Mouse (Mus musculus): Measurements from ENCODE around the gene Iqsec1. TPM values are rescaled to one million over a fixed set of nuclear protein-coding genes. Genes with fewer than 3 reads are reported as not detected.

Gene Iqsec1
- polyA plus RNA-seq, 1 experiment, result 41.7 TPM

DNA sequence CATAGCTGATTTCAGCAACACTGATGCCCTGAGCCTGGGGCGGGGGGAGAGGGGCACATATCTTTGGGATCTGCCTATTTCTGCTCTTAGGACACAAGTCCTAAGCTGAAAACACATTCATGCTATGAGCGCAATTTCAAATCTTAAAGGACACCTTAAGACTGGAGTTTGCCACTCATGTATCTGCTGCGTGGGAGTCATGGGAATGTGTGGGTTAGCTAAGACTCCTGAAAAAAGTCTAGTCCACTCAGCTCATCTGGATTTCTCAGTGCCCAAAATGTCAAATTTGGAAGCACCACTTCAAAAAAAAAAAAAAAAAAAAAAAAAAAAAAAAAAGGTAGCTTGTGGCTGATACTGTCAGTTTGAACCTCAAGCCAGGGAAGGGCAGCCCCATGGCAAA, 63.7 kb downstream of the Iqsec1 start:
- TF ChIP-seq EP300 (IDR thresholded peaks at IDR 0.05; ENCODE audit: insufficient read depth, low read depth, low read length), result no peak
- TF ChIP-seq POLR2A (IDR thresholded peaks at IDR 0.05; ENCODE audit: insufficient read depth, low read length), result no peak
- H3K4me1 ChIP-seq (ENCODE audit: control insufficient read depth, insufficient read depth, low read length), result no peaks in the 10 kb centered on the region
- no peak overlapping the region for H3K9ac ChIP-seq (ENCODE audit: low read depth, poor library complexity, severe bottlenecking)
- H3K36me3 ChIP-seq (ENCODE audit: control insufficient read depth, insufficient read depth, low read length, poor library complexity, severe bottlenecking), result no peaks in the 10 kb centered on the region
- H3K27me3 ChIP-seq (ENCODE audit: control insufficient read depth, insufficient read depth, low read length, poor library complexity, severe bottlenecking), result no peaks in the 10 kb centered on the region
- H3K9me3 ChIP-seq (replicated peaks; ENCODE audit: control insufficient read depth, insufficient read depth, low read length, poor library complexity, severe bottlenecking), result no peaks in the 10 kb centered on the region
- H3K27ac ChIP-seq (ENCODE audit: insufficient read depth, low read length), result no peak overlapping the region
- no peak overlapping the region for H3K4me3 ChIP-seq (ENCODE audit: low read depth, low read length)

DNA sequence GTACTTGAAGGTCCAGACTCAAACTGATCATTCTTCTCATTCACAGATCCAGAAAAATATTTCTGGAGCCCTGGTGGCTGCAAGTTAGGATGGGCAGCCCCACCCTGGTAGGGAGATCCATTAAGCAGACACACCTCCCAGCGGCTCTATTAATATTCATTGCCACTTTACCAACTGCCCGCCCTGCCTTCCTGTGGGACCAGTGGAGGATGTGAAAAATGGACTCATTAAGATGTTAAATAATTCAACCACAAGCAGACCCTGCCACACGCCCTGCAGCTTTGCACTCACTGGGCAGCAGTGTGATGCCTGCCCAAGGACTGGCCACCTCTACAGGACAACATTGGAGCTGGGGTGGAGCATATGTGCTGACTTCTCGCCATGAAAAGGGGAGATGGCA, 64.1 kb downstream of the Iqsec1 start:
- Histone ChIP-seq H3K9me3 (replicated peaks; ENCODE audit: control insufficient read depth, insufficient read depth, low read length, poor library complexity, severe bottlenecking) (no peaks in the 10 kb centered on the region), H3K27me3 (ENCODE audit: control insufficient read depth, insufficient read depth, low read length, poor library complexity, severe bottlenecking) (no peaks in the 10 kb centered on the region), H3K9ac (ENCODE audit: low read depth, poor library complexity, severe bottlenecking) (no peak overlapping the region), H3K4me1 (ENCODE audit: control insufficient read depth, insufficient read depth, low read length) (no peaks in the 10 kb centered on the region), H3K27ac (ENCODE audit: insufficient read depth, low read length) (no peak overlapping the region), H3K36me3 (ENCODE audit: control insufficient read depth, insufficient read depth, low read length, poor library complexity, severe bottlenecking) (no peaks in the 10 kb centered on the region), H3K4me3 (ENCODE audit: low read depth, low read length) (no peak overlapping the region)
- TF ChIP-seq EP300 (IDR thresholded peaks at IDR 0.05; ENCODE audit: insufficient read depth, low read depth, low read length) (no peak), POLR2A (IDR thresholded peaks at IDR 0.05; ENCODE audit: insufficient read depth, low read length) (no peak)

DNA sequence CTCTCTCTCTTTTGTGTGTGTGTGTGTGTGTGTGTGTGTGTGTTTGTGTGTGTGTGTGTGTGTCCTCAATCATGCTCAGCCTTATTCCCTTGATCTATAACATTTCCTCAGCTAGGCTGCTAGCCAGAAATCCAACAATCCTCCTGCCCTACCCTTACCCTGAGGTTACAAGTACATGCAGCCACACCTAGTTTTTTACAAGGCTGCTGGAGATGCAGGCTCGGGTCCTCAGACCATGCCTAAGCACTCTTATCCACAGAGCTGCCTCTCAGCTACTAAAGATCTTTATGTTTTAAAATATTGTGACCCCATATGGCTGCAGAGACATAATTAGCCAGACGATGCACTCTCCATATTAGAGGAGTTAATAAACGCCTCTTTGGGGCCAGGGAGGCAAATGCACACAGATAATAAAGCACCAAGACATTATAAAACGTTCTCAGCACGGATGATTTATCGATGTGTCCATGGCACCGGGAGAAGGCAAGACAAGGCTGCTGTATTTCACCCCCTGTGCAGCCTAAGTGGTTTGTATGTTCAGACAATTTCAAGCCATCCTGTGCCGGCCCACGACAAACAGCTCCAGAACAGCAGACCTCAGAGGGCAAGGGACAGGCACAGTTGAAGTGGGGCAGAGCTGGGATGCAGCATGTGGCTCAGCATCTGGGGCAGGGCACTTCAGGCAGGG, 67.1 kb downstream of the Iqsec1 start:
- Histone ChIP-seq H3K9me3 (replicated peaks; ENCODE audit: control insufficient read depth, insufficient read depth, low read length, poor library complexity, severe bottlenecking) (no peaks in the 10 kb centered on the region), H3K9ac (ENCODE audit: low read depth, poor library complexity, severe bottlenecking) (no peak overlapping the region), H3K27ac (ENCODE audit: insufficient read depth, low read length) (no peak overlapping the region), H3K4me3 (ENCODE audit: low read depth, low read length) (no peak overlapping the region), H3K4me1 (ENCODE audit: control insufficient read depth, insufficient read depth, low read length) (no peaks in the 10 kb centered on the region), H3K36me3 (ENCODE audit: control insufficient read depth, insufficient read depth, low read length, poor library complexity, severe bottlenecking) (no peaks in the 10 kb centered on the region), H3K27me3 (ENCODE audit: control insufficient read depth, insufficient read depth, low read length, poor library complexity, severe bottlenecking) (no peaks in the 10 kb centered on the region)
- TF ChIP-seq POLR2A (IDR thresholded peaks at IDR 0.05; ENCODE audit: insufficient read depth, low read length) (no peak), EP300 (IDR thresholded peaks at IDR 0.05; ENCODE audit: insufficient read depth, low read depth, low read length) (no peak), CTCF (IDR thresholded peaks at IDR 0.05; ENCODE audit: low read depth, low read length) (no peak)

DNA sequence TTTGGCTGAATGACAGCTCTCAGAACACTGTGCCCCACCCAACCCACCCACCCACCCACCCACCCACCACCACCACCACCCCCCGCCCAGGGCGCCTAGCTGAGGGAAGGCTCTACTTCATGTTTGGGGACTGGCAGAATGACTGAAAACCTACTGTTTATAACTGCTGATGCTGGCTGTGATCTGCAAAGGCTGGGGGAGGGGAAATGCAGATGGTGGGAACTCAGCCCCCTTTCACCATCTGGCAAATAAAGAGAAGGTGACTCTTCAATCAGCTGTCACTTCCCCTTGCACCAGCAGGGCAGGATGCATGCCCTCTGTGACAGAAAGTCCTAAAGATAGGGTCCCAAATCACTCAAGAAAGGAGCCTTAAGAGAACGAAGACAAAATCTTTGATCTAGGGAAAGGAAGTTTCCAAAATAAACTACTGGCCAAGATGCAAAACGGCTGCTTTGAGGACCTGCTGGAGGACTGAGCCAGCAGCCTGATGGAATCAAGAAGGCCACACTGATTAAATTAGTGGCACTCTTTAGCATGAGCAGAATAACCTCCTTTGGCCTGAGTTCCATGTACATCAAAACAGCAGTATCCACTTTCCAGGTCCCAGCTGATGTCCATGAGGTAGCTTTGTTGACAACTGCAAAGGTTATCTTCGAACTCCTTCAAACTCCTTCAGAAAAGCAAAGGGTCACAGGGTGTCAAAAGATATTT, 67.8 kb downstream of the Iqsec1 start:
- Histone ChIP-seq H3K27ac (ENCODE audit: insufficient read depth, low read length) (no peak overlapping the region), H3K27me3 (ENCODE audit: control insufficient read depth, insufficient read depth, low read length, poor library complexity, severe bottlenecking) (no peaks in the 10 kb centered on the region), H3K4me3 (ENCODE audit: low read depth, low read length) (no peak overlapping the region), H3K36me3 (ENCODE audit: control insufficient read depth, insufficient read depth, low read length, poor library complexity, severe bottlenecking) (no peaks in the 10 kb centered on the region), H3K9me3 (replicated peaks; ENCODE audit: control insufficient read depth, insufficient read depth, low read length, poor library complexity, severe bottlenecking) (no peaks in the 10 kb centered on the region), H3K4me1 (ENCODE audit: control insufficient read depth, insufficient read depth, low read length) (no peaks in the 10 kb centered on the region), H3K9ac (ENCODE audit: low read depth, poor library complexity, severe bottlenecking) (no peak overlapping the region)
- no peak for TF ChIP-seq POLR2A (IDR thresholded peaks at IDR 0.05; ENCODE audit: insufficient read depth, low read length)
- no peak for TF ChIP-seq EP300 (IDR thresholded peaks at IDR 0.05; ENCODE audit: insufficient read depth, low read depth, low read length)
- TF ChIP-seq CTCF (IDR thresholded peaks at IDR 0.05; ENCODE audit: low read depth, low read length), result no peak

DNA sequence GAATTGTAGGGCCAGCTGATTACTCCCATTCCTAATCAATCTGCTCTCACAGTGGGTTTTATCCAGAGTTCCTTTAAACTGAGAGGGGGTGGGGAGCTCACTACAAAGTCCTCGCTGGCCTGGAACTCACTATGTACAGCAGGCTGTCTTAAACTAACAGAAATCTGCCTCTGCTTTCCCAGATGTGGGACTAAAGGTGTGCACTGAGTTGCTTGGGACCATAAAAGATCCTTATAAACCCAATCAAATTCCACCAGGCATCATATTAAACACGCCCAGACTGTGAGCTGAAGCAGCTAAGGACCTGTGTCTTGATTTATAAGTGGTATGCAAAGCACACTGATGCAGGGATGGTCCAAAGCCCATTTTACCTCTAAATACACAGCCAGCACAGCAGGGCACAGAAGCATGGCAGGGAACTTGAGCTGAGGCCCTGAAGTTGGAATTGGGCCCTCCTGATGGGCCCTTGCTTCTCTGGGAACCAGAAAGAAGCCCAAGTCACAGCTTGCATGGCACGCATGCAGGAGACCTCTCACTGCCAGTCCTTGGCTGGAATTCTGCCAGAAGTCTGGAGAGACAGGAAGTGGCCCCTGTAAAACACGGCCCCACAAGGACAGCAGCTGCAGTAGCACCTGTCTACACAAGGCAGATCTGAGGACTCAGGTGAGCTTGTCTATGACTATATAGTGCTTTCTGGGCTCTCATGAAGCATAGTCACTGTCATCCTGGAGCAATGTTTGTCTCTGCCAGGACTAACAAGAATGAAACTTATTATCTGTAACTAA, 68.7 kb downstream of the Iqsec1 start:
- Histone ChIP-seq H3K9ac (ENCODE audit: low read depth, poor library complexity, severe bottlenecking) (no peak overlapping the region), H3K9me3 (replicated peaks; ENCODE audit: control insufficient read depth, insufficient read depth, low read length, poor library complexity, severe bottlenecking) (no peaks in the 10 kb centered on the region), H3K27me3 (ENCODE audit: control insufficient read depth, insufficient read depth, low read length, poor library complexity, severe bottlenecking) (no peaks in the 10 kb centered on the region), H3K4me3 (ENCODE audit: low read depth, low read length) (no peak overlapping the region), H3K36me3 (ENCODE audit: control insufficient read depth, insufficient read depth, low read length, poor library complexity, severe bottlenecking) (no peaks in the 10 kb centered on the region), H3K27ac (ENCODE audit: insufficient read depth, low read length) (no peak overlapping the region), H3K4me1 (ENCODE audit: control insufficient read depth, insufficient read depth, low read length) (no peaks in the 10 kb centered on the region)
- no peak for TF ChIP-seq POLR2A (IDR thresholded peaks at IDR 0.05; ENCODE audit: insufficient read depth, low read length)
- TF ChIP-seq CTCF (IDR thresholded peaks at IDR 0.05; ENCODE audit: low read depth, low read length), result no peak
- no peak for TF ChIP-seq EP300 (IDR thresholded peaks at IDR 0.05; ENCODE audit: insufficient read depth, low read depth, low read length)

DNA sequence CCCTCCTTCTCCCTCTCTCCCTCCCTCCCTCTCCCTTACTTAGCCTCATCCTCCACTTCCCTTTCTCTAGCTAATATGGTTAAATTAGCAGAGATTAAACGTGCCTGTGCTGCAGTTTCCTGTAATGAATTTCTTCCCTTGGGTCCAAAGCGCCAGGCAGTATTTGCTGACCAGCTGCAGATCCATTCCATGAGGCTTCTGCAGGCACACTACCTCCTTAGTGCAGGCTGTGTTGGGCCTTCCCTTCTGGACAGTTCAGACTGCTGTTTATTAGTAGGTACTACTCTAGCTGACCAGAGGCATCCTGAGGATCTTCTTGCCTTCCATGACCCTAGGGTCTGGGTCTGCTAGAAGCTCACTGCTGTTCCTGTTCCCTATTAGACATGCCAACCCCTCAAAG, 72.9 kb downstream of the Iqsec1 start:
- TF ChIP-seq EP300 (IDR thresholded peaks at IDR 0.05; ENCODE audit: insufficient read depth, low read depth, low read length), result no peak
- TF ChIP-seq CTCF (IDR thresholded peaks at IDR 0.05; ENCODE audit: low read depth, low read length), result no peak
- TF ChIP-seq POLR2A (IDR thresholded peaks at IDR 0.05; ENCODE audit: insufficient read depth, low read length), result no peak
- Histone ChIP-seq H3K36me3 (ENCODE audit: control insufficient read depth, insufficient read depth, low read length, poor library complexity, severe bottlenecking) (no peaks in the 10 kb centered on the region), H3K4me3 (ENCODE audit: low read depth, low read length) (no peak overlapping the region), H3K9ac (ENCODE audit: low read depth, poor library complexity, severe bottlenecking) (no peak overlapping the region), H3K9me3 (replicated peaks; ENCODE audit: control insufficient read depth, insufficient read depth, low read length, poor library complexity, severe bottlenecking) (no peaks in the 10 kb centered on the region), H3K4me1 (ENCODE audit: control insufficient read depth, insufficient read depth, low read length) (no peaks in the 10 kb centered on the region), H3K27ac (ENCODE audit: insufficient read depth, low read length) (no peak overlapping the region), H3K27me3 (ENCODE audit: control insufficient read depth, insufficient read depth, low read length, poor library complexity, severe bottlenecking) (no peaks in the 10 kb centered on the region)
